Mouse (Mus musculus): ENCODE data around the gene 1500011B03Rik. TPM values are rescaled to one million over a fixed set of nuclear protein-coding genes. Genes with fewer than 3 reads are reported as not detected.
"Not testable (repeated sequence)": the region's sequence is repeated elsewhere in the genome, so short reads cannot be mapped to it uniquely, and the experiment has no call there.

Gene 1500011B03Rik
- total RNA-seq (2021): 100 to 1,000 TPM; 162 to 169 TPM
- long read RNA-seq, transcript 1500011B03Rik-201 (2 exons, 579 nt): minor isoform, 8 of 83 reads
- long read RNA-seq, transcript 1500011B03Rik-205 (2 exons, 947 nt): minor isoform, 14 of 83 reads
- long read RNA-seq, transcript 1500011B03Rik-203 (2 exons, 1,333 nt): major isoform, 53 of 83 reads
- long read RNA-seq, partial matches to known transcripts: 0 of 83 reads
- long read RNA-seq, other reads (novel, unspliced or antisense): 6 of 83 reads

- peak; percentile 72 to 80 for DNase-seq (ENCODE audit: low spot score in 2 of 2)
Measured at GRCm38 (mm10) chr5:114822796-114823688, at the start of gene 1500011B03Rik. 1500011B03Rik (minus strand) TSS chr5:114823468.

DNA sequence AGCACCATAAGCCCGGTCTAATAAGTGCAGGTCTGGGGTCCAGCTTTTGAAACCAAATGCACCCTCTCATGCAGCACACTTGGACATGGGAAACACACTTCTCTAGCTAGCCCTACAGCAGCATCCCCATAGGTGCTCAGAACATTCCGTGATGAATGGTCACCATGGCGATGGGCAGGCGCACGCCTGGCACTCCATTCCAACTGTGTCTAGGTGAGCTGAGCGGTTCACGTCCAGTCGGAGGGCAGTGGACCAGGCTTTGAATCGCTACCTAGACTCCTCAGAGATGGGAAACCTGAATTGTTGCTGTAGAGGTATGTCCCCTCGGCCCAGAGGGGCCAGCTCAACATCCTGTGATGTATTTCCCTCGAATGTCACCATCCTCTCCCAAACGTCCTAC is 42.0 kb upstream of the 1500011B03Rik start:
- DNase-seq (ENCODE audit: low spot score in 2 of 2): no peak

GRCm38 (mm10) chr5:114864813-114865212 is 41.5 kb upstream of the 1500011B03Rik start:
- no peak for DNase-seq (ENCODE audit: low spot score in 2 of 2)

DNA sequence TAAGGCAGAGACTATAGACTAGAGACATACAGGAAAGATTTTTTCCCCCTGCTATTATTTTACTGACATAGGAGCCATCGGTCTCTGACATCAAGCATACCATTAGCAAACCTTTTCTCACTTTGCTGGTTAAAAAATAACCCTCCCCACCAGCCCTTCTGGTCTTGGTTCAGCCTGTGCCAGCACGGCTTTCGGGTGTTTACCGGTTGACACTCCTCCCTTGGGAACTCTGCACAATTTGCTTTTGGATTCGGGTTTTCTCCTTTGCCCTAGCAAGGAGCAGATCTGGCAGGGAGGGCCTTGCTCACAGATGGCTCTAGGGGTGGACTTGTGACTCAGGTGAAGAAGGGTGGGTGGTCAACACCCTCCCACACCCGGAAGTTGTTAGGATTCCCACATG is 38.5 kb upstream of the 1500011B03Rik start:
- DNase-seq (ENCODE audit: low spot score in 2 of 2): no peak

GRCm38 (mm10) chr5:114859253-114859652 is 36.0 kb upstream of the 1500011B03Rik start:
- DNase-seq (ENCODE audit: low spot score in 2 of 2): peak; percentile 53 to 82

DNA sequence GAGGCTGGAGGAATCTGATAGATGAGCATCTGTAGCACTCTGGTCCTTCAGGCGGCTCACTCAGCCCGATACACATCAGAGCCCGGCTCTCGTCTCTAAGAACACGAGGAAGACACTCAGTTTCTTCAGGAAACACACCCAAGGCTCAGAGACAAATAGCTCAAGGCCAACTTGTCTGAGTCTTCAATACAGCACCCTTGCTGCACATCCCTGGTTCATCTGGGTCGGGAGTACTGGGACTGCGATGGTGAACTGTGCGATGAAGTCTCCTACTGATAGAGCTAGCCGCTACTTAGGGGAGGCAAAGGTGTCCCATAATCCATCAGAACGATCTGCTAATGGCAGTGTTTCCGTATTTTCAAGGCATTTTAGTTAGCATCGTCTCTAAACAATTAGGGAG is 35.3 kb upstream of the 1500011B03Rik start, which contains the start of gene Gm9936:
TSS of gene Gm9936 (minus strand) at position 101 of the 400 bp plus-strand sequence.
- no peak for DNase-seq (ENCODE audit: low spot score in 2 of 2)

DNA sequence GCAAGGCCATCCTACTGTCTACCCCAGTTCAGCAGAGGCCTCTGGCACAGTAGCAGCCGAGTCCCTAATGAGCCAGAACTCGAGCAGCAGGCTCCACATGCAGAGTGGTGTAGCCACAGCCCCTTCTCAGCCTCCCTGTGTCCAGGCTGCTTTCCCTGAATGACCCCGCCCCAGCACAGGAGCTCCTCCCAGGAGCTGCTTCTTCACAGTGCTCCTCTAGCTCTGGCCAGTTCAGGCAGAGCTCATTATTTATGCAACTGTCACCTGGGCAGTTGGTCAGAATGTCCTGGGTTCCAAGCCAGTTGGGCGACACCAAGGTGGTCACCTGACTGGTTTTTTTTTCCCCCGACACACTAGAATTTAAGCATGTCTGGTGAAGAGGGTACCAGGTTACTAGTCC is 30.1 kb upstream of the 1500011B03Rik start, which contains the start of gene 4930519G04Rik:
TSS of gene 4930519G04Rik (plus strand) at position 301 of the 400 bp plus-strand sequence.
- DNase-seq (ENCODE audit: low spot score in 2 of 2): not testable (repeated sequence)

DNA sequence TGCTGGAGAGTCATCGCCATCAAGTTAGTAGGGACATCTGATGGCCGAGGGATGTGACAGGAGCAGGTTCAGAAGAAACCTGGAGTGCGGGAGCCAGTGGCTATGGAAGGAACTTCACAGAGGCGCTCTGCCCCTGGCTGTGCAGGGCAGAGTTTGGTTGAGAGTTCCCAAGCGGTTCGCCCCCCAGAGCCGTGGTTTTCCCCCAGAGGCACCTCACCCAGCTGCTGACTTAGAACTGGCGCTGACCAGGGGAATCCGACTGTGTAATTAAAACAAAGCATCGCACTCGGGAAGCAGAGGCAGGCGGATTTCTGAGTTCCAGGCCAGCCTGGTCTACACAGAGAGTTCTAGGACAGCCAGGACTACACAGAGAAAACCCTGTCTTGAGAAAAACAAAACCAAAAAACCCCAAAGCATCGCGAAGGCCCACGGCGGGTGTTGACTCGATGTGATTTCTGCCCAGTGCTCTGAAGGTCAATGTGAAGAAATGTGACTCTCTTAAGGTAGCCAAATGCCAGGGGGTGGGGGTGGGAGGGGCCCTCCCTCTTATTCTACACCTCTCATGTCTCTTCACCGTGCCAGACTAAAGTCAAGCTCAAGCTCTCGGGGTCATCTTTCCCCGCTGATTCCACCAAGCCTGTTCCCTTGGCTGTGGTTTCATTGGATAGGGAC is 28.4 kb upstream of the 1500011B03Rik start:
- no peak for DNase-seq (ENCODE audit: low spot score in 2 of 2)

DNA sequence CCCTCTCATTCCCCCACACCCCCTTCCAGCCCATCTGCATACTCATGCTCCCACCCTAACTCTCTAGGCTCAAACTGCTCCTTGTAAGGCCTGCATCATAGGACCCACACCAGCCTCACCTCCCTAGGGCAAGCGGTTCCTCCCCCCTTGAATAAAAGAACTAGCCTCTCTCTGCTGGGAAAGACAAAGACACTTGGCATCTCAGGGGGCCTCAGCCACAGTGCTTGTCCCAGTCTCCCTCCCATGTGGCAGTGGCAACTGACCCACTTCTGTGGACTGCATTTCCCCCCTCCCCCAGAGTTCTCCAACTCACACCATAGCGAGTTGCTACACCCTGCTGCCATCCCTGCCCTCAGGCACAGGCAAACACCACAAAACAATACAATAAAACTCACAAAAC is 21.1 kb upstream of the 1500011B03Rik start:
- not testable (repeated sequence) for DNase-seq (ENCODE audit: low spot score in 2 of 2)

GRCm38 (mm10) chr5:114842674-114843073 is 19.4 kb upstream of the 1500011B03Rik start:
- no peak for DNase-seq (ENCODE audit: low spot score in 2 of 2)

DNA sequence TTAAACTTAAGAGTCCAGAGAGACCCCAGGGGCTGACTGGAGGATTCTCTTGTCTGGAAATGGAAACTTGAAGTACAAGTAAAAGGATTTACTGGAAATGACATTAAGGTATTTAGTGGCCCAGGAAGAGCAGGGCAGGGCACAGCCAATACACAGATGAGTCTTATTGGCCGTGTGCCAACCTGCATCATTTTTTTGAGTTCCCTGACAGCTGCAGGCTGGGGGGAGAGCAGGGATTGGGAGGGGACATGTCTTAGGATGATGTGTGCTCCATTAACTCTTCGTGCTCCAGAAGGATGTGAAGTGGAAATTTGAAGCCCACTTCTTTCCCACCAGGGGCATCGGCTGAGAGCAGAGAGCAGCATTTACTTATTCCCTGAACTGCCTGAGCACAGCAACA is 18.9 kb upstream of the 1500011B03Rik start:
- DNase-seq (ENCODE audit: low spot score in 2 of 2): not testable (repeated sequence)

DNA sequence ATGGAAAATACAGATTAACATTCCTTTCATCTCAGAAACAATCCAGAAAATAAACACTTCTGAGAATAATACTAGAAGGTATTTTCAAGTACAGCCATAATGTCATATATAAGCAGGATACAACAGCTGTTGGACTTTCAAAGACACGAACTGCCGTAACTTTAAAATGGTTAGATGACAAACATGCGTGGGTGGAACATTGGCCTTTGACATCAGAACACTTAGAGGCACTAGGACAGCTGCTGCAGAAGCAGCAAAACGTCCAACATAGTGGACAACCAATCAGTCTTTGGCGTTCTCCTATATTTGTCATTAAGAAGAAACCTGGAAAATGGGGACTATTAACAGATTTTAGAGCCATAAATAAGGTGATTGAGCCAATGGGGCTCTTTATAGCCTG is 17.2 kb upstream of the 1500011B03Rik start:
- not testable (repeated sequence) for DNase-seq (ENCODE audit: low spot score in 2 of 2)

DNA sequence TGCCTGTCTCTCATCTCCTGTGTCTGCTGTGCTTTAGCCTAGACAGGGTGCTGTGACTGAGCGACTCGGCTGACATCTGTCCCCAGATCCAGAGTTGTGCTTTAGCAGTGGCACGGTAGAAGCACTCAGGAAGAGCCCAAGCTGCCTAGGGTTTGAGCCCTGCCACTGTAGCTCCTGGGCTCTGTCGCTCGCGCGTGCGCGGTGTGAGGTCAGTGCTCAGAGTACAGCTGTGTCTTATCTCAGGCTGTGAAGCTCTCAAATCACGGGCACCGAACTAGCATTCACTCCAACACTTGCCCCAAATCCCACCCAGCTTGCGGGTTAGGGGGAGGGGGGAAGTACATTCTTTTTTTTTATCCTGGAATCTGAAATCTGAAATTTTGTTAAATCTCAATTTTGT is 13.6 kb upstream of the 1500011B03Rik start:
- no peak for DNase-seq (ENCODE audit: low spot score in 2 of 2)

- DNase-seq (ENCODE audit: low spot score in 2 of 2): no peak
Measured at GRCm38 (mm10) chr5:114829740-114830139, 6.5 kb upstream of the 1500011B03Rik start.

GRCm38 (mm10) chr5:114827427-114827826 is 4.2 kb upstream of the 1500011B03Rik start:
- no peak for DNase-seq (ENCODE audit: low spot score in 2 of 2)

DNA sequence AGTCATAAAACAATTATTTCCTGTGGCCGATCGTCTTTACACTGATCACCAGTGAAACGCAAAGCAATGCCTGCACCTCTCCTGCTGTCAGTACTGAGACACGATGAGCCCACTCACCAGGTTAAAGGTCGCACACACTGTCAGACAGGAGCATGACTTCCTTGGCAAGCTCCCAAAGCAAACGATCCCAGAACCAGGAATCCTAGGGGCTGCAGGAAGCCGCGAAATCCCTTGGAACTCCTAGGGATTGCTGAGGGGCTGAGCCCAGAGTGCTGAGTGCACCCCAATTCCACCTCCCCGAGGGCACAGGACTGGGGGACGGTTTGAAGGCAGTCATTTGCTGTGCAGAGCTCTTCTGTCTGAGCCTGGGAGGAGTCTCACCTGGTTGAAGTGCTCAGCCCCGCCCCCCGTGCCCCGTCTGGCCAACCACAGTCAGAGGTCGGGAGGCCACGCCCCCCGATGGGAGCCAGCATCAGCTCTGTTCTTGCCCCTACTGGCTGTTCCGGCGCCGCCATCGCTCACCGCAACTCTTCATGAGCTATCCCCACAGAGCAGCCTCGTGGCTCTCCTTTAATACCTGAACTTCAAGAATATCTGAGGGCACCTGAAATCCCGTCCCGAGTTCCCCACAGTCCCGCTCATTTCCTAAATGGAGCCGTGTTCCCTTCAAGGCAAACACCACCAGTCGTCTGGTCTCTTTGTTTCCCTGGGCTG is 2.9 kb upstream of the 1500011B03Rik start:
- peak in 1 of 2 experiments; percentile 46 for DNase-seq (ENCODE audit: low spot score in 2 of 2)

DNA sequence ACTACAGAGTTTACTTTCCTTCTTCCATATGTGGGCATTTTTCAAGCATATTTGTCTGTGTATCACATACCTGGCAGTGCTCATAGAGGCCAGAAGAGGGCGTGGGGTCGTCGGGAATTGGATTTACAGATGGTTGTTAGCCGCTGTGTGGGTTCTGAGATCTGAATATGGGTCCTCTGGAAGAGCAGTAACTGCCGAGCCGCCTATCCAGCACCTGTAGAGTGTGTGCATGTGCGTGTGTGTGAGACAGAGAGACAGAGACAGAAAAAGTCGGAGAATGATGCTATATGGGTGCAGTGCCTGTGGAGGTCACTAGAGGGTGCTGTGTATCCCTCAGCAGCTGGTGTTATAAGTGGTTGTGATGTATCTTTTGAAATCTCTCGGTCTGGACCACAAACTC is 929 bp upstream of the 1500011B03Rik start:
- DNase-seq (ENCODE audit: low spot score in 2 of 2): peak in 1 of 2 experiments; percentile 72

DNA sequence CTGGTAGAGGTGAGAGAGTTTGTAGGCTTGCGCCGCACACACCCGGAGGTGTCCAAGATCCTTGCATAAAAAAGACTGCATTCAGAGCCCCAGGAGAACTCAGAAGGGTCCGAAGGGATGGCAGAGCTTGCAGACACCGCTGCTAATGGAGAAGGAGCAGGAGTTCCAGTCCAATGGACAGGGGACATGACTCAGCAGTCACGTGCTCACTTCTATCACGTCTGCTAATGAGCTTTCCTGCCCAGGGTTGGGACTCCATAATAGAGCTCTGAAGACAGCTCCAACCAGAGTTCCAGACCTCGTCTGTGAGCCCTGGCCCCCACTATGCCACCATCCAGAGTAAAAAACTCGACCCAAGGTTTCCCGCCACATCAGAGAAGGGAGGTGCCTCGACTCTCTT is 5.1 kb downstream of the 1500011B03Rik start:
- no peak for DNase-seq (ENCODE audit: low spot score in 2 of 2)

DNA sequence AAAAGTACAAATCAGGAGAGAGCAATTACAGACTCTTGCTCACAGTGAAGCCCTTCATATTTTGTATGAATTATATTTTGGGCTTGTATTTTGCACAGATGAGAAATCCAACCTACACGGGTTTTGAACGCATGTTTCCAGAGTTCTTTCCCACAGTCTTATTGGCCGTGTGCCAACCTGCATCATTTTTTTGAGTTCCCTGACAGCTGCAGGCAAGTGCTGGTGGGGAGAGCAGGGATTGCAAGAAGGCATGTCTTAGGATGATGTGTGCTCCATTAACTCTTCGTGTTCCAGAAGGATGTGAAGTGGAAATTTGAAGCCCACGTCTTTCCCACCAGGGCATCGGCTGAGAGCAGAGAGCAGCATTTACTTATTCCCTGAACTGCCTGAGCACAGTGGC is 6.7 kb downstream of the 1500011B03Rik start:
- no peak for DNase-seq (ENCODE audit: low spot score in 2 of 2)

DNA sequence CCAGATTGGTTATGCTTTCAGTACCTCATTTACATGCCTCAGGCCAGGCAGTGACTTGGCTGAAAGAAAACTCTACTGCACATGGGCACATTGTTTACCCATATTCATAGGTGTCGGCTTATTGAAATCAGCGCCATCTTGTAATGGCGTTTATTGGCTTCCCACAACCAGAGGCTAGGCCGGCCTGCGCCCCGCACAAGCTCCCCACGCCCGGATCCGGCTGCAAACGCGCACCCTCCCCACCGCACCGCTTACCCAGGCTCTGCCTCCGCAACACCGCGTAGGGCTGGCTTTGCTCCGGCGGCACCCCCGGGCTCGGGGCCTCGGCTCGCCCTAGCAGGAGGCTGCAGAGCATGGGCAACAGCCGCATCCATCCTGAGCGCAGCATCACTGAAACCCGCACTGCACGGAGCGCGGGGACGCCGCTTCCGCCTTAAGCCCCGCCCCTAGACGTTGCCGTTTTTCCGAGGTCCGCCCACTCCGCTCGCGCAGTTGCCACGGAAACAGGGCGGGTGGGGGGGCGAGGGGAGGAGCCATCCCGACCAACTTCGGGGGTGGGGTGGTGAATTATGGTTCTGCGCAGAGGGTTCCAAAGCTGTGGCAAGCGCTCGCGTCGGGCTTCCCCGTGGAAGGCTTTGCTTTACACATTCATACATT is 9.6 kb downstream of the 1500011B03Rik start:
- DNase-seq (ENCODE audit: low spot score in 2 of 2): peak; percentile 90 to 95

Measured in layer of hippocampus, adult 18-20 months (tissue).